Mouse (Mus musculus) ovary, adult 18-20 months (tissue): ENCODE measurements at regions not wholly inside any gene's neighbourhood (a gene's known extent, or its start where the extent isn't known, plus 50 kb on each side); places are given as distances from the start of the nearest gene placed in this dataset.

Source experiments
- DNase-seq: peaks from one replicate; pipeline ENCODE4 v3.0.0; 2022; ENCODE audit warnings: low spot score, mixed read lengths

DNA sequence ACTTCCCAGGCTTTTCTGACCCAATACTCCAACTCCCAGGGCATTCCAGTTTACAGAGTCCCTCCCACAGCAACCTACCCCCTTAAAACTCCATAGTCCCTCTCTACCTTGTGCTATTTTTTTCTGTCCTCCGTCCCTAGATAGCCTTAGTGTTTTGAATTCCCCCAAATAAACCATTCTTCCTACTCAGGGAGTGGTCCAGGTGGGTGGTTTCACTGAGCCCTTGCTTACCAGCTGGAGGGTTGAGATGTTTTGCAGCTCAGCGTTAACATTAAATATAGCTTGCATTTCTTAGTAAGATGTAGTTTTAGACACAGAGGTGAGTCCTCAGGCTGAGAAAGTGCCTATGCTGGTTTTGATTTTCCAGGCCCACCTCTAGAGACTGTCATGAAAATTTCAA, 313.0 kb downstream of the Bmper start:
- DNase-seq = no peak

- peak; percentile 13 for DNase-seq
Observed at GRCm38 (mm10) chr9:23538051-23538450, 315.2 kb downstream of the Bmper start.

- DNase-seq = no peak
Observed at GRCm38 (mm10) chr9:23551692-23552091, 328.8 kb downstream of the Bmper start.

DNA sequence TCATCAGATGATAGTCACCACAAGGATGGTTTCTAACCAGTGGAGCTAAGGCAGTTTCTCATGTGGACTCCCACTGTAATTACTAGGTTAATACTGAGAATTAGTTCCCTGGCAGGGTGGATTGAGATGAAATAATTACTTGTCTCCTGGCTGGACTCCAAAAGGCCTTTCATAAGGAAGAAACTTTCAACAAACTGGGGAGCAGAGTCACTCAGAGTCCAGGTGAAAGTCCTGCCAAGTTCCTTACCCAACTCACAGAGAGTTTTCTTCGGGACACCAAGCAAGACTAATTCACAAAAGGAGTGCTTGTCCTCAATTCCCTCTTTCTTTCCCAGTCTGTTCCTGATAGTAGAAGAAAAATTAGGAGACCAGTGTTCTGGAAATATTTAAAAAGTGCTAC, 330.9 kb downstream of the Bmper start:
- no peak for DNase-seq

DNA sequence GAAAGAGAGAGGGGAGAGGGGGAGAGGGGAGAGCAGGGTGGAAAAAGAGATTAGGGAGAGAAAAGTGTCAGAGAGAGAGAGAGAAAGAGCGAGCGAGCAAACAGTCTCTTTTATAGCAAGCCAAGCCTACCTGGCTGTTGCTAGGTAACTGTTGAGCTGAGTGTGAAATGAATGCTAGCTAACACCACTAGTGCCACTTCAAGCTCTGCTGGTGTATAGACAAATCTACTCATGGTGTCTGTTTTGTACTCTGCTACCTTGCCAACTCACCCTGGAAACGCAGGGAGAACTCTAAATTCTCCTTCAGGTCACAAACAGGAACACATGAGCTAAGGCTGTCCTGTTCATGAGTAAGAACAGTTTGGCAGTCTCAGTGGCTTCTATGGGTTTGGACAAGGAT, 334.7 kb downstream of the Bmper start:
- DNase-seq = no peak

DNA sequence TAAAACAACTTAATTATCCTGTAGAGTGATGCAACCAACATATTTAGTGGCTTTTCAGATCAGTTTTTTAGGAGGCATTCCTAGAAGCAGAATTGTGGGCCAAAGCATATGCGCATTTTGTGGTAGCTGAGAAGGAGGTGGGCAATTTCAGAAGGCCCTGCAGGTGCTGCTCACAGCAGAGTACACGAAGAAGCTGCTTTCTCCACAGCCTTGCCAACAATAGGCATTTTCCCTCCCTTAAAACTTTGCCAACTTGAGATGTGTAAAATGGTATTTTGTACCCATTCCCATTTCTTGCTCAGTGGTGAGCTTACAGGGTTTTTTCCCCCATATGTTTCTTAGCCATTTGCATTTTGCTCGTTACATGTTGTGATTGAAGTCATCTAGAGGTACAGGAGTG, 339.0 kb downstream of the Bmper start:
- no peak for DNase-seq

GRCm38 (mm10) chr9:23567081-23567480, 344.2 kb downstream of the Bmper start:
- no peak for DNase-seq

DNA sequence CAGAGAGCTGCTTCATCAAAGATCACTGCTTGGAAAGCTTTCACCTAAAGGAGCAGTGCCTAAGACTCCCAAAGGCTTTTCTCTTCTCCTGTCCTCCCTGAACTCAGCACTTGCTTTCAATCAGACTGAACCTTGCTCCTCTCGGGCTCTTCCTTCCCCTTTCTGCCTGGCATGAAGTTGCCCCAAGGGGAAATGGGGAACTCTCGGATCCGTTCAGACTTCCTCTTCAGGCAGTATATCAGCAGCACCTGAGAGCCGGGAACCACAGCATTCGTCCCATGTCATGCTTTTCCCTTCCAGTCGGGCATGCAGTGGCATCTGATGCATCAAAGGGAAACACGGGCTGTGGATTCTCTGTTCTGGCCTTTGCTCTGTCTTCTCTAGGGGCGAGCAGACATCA, 347.3 kb downstream of the Bmper start:
- no peak for DNase-seq

DNA sequence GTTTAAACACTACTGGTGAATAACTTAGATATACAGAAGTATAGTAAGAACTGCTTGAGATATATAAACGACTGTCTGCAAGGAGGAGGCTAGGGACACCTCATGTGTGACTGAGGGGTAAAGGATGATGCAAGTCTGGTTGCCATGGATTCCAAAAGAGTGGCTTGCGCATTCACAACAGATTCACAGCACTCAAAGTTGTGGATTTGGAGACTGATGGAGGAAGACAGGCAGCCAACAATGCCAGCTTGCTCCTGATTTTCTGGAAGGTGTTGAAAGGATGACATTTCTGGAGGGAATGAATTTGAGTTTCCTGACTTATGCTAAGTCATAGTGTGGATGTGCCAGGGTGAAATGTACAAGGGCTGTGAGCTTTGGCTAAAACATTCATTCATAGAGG, 353.4 kb downstream of the Bmper start:
- DNase-seq = no peak

- DNase-seq = no peak
Observed at GRCm38 (mm10) chr9:23580155-23580554, 357.3 kb downstream of the Bmper start.

DNA sequence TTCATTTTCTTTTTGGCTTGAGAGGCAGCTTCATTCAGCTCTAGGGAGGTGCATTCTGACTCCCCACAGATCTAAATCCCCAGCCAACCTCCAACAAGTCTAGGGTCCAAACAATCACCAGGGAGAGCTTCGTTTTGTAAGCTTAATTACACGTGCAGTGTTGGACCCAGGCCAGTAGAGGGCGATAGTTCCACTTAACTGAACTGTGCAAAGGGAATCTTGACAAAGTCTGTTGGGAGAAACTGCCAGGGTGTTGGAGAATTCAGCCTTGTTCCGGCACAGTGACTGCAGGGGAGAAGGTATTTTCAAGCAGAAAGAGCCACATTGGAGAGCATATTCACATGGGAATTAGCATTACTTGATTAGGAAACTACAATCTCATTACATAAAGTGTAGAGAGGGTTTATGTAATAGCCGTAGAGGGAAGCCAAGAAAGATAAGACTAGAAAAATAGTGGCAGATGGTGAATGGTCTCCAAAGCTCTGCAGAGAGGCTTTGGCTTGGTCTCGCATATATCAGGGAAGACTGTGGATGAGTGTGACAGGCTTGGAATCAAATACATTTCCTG, 358.2 kb downstream of the Bmper start:
- DNase-seq = peak; percentile 51

DNA sequence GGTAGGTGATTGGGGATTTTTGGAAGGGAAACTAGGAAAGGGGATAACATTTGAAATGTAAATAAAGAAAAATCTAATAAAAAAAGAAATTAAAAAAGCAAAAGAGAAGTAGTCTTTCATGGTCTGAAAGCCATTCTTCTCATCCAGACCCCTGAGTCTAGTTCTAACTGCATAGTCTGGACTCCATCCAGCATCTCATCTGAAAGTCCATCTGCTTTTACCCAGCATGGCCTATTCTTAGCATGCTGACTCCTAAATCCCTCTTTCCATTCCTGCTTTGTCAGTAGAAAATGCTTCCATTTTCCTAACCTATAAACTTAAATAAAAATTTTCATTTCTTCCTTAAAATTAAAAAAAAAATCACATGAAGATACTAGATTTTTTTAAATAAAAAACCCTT, 361.7 kb downstream of the Bmper start:
- no peak for DNase-seq

GRCm38 (mm10) chr9:23589024-23589423, 366.1 kb downstream of the Bmper start:
- no peak for DNase-seq

DNA sequence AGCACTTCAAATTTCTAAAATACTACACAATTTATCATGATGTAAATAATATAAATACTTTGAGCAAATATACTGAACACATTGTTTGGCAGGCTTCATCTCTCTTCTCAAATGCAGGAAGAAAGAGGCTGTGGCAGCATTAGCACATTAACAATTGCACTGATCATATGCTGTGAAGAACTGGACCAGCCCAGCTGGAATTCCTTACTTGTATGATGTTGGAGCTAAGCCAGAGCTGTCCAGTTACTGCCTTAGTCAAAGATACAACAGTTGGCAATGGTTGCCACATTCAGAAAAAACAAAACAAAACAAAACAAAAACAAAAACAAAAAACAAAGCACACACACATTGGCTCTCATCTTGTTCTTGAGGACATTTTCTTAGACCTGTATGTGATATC, 369.0 kb downstream of the Bmper start:
- DNase-seq = no peak

DNA sequence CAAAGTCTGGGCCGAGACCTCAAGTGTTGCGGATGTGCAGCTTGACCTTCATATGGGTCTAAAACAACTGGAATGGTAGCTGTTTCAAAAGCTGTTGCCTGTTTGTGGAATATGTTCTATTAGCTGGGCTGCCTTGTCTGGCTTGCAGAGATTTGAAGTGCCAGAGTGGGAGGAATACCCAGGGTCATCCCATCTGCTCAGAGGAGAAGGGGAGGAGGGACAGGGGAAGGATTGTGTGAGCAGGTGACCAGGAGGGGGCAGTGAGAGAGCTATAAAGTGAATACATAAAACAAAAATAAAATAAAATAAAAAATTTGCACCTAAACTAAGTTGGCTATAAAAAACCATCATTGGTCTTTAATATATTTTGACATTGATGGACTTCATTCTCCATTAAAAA, 377.7 kb downstream of the Bmper start:
- DNase-seq = no peak
